Mouse (Mus musculus): ENCODE results near the gene 1700019N19Rik. TPM values are rescaled to one million over a fixed set of nuclear protein-coding genes. Genes with fewer than 3 reads are reported as not detected.

The 1700019N19Rik gene
- polyA plus RNA-seq, 1 experiment, result not detected

DNA sequence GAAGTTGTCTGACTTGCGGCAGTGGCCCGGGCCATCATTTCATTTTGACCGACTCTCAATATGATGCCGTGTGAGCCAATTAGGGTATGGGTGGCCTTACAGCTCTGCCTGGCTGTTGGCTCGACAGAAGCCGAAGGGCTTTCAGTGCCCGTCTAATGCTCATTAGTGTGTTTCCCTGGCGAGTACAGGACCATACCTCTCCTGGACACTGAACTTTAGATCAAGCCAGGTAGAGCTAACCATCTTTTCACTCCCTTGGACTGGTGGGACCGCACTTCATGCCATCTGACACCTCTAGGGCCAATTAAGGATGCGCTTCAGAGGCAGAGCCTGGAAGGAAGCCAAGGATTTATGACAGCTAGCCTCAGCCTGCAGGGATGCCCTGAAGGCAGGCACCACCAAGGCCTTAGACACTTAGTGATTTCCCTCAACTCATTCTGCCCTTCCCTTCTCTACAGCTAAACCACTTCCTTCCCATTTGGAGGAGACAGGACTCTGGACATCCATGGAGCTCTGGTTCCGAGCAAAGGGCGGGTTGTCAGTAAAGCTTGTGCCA, 931 bp upstream of the 1700019N19Rik start:
- H3K4me1 ChIP-seq (ENCODE audit: control insufficient read depth, insufficient read depth, low read length), result no peaks in the 10 kb centered on the region
- H3K27ac ChIP-seq (ENCODE audit: insufficient read depth, low read length), result no peak overlapping the region
- no peaks in the 10 kb centered on the region for H3K36me3 ChIP-seq (ENCODE audit: control insufficient read depth, insufficient read depth, low read length, poor library complexity, severe bottlenecking)
- H3K9me3 ChIP-seq (replicated peaks; ENCODE audit: control insufficient read depth, insufficient read depth, low read length, poor library complexity, severe bottlenecking), result no peaks in the 10 kb centered on the region
- no peaks in the 10 kb centered on the region for H3K27me3 ChIP-seq (ENCODE audit: control insufficient read depth, insufficient read depth, low read length, poor library complexity, severe bottlenecking)
- H3K9ac ChIP-seq (ENCODE audit: low read depth, poor library complexity, severe bottlenecking), result no peak overlapping the region
- TF ChIP-seq EP300 (IDR thresholded peaks at IDR 0.05; ENCODE audit: insufficient read depth, low read depth, low read length) (no peak), POLR2A (IDR thresholded peaks at IDR 0.05; ENCODE audit: insufficient read depth, low read length) (no peak), CTCF (IDR thresholded peaks at IDR 0.05; ENCODE audit: low read depth, low read length) (no peak)
- no peak overlapping the region for H3K4me3 ChIP-seq (ENCODE audit: low read depth, low read length)

DNA sequence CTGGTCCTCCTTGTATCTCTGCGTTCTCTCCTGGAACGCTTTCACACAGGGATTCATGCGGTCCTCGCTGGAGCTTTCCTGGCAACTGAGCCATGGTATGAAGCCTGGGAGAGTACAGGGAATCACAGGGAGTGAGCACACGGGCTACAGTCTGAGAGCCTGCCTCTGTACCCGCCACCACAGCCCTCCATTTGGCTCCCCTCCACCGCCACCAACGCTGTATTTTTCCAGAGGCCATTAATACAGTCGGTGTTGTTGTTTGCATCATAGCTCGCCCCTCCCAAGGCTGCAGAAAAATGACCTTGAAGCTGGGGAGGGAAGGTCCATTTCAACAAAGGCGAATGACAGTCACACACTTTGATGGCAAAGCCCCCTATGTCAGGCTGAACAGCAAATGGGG, 5.1 kb downstream of the 1700019N19Rik start:
- H3K27me3 ChIP-seq (ENCODE audit: control insufficient read depth, insufficient read depth, low read length, poor library complexity, severe bottlenecking), result no peaks in the 10 kb centered on the region
- H3K36me3 ChIP-seq (ENCODE audit: control insufficient read depth, insufficient read depth, low read length, poor library complexity, severe bottlenecking), result no peaks in the 10 kb centered on the region
- no peak overlapping the region for H3K27ac ChIP-seq (ENCODE audit: insufficient read depth, low read length)
- H3K4me3 ChIP-seq (ENCODE audit: low read depth, low read length), result no peak overlapping the region
- no peaks in the 10 kb centered on the region for H3K4me1 ChIP-seq (ENCODE audit: control insufficient read depth, insufficient read depth, low read length)
- no peak overlapping the region for H3K9ac ChIP-seq (ENCODE audit: low read depth, poor library complexity, severe bottlenecking)
- no peaks in the 10 kb centered on the region for H3K9me3 ChIP-seq (replicated peaks; ENCODE audit: control insufficient read depth, insufficient read depth, low read length, poor library complexity, severe bottlenecking)
- TF ChIP-seq CTCF (IDR thresholded peaks at IDR 0.05; ENCODE audit: low read depth, low read length) (no peak), EP300 (IDR thresholded peaks at IDR 0.05; ENCODE audit: insufficient read depth, low read depth, low read length) (no peak), POLR2A (IDR thresholded peaks at IDR 0.05; ENCODE audit: insufficient read depth, low read length) (no peak)

DNA sequence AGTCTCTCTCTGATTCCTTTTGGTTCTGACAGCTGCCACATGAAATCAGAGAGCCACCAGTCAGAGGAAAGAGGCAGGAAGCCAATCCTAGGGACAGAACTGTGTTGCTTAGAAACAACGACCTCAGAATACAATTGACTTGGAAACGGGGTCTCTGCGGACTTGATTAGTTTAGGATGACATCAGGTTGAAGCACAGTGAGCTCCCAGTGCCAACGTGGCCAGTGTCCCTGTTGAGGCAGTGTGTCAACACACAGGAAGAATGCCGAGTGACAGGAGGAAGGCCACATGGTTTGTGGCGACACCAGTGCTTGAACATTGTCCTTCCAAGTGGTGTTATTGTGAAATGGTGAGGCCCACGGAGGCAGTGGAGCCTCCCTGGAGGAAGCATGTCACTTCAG, 10.3 kb downstream of the 1700019N19Rik start:
- Histone ChIP-seq H3K27ac (ENCODE audit: insufficient read depth, low read length) (no peak overlapping the region), H3K4me1 (ENCODE audit: control insufficient read depth, insufficient read depth, low read length) (no peaks in the 10 kb centered on the region), H3K9me3 (replicated peaks; ENCODE audit: control insufficient read depth, insufficient read depth, low read length, poor library complexity, severe bottlenecking) (no peaks in the 10 kb centered on the region), H3K4me3 (ENCODE audit: low read depth, low read length) (no peak overlapping the region), H3K9ac (ENCODE audit: low read depth, poor library complexity, severe bottlenecking) (no peak overlapping the region), H3K36me3 (ENCODE audit: control insufficient read depth, insufficient read depth, low read length, poor library complexity, severe bottlenecking) (no peaks in the 10 kb centered on the region), H3K27me3 (ENCODE audit: control insufficient read depth, insufficient read depth, low read length, poor library complexity, severe bottlenecking) (no peaks in the 10 kb centered on the region)
- TF ChIP-seq POLR2A (IDR thresholded peaks at IDR 0.05; ENCODE audit: insufficient read depth, low read length), result no peak
- TF ChIP-seq CTCF (IDR thresholded peaks at IDR 0.05; ENCODE audit: low read depth, low read length), result no peak
- TF ChIP-seq EP300 (IDR thresholded peaks at IDR 0.05; ENCODE audit: insufficient read depth, low read depth, low read length), result no peak

DNA sequence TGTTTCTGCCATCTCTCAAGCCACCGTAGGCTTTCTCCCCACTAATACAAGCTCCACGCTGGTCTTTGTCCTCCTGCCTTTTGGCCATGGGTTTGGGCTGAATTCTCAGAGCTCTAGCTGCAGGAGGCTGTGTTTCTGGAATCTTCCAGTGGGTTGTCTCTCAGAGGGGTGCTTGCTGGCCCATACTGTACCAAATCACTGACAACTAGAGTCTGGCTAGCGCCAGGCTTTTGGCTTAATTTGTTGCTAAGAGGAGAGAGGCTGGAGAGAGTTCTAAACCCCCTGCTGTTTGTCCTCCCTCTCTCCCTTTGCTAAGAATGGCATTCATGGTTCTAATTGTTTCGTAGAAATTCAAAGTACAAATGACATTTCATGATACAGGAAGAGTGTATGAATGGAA, 12.7 kb downstream of the 1700019N19Rik start:
- H3K9me3 ChIP-seq (replicated peaks; ENCODE audit: control insufficient read depth, insufficient read depth, low read length, poor library complexity, severe bottlenecking), result no peaks in the 10 kb centered on the region
- no peak for TF ChIP-seq POLR2A (IDR thresholded peaks at IDR 0.05; ENCODE audit: insufficient read depth, low read length)
- TF ChIP-seq EP300 (IDR thresholded peaks at IDR 0.05; ENCODE audit: insufficient read depth, low read depth, low read length), result no peak
- TF ChIP-seq CTCF (IDR thresholded peaks at IDR 0.05; ENCODE audit: low read depth, low read length), result no peak
- H3K27me3 ChIP-seq (ENCODE audit: control insufficient read depth, insufficient read depth, low read length, poor library complexity, severe bottlenecking), result no peaks in the 10 kb centered on the region
- H3K9ac ChIP-seq (ENCODE audit: low read depth, poor library complexity, severe bottlenecking), result no peak overlapping the region
- no peaks in the 10 kb centered on the region for H3K36me3 ChIP-seq (ENCODE audit: control insufficient read depth, insufficient read depth, low read length, poor library complexity, severe bottlenecking)
- no peak overlapping the region for H3K4me3 ChIP-seq (ENCODE audit: low read depth, low read length)
- H3K27ac ChIP-seq (ENCODE audit: insufficient read depth, low read length), result no peak overlapping the region
- no peaks in the 10 kb centered on the region for H3K4me1 ChIP-seq (ENCODE audit: control insufficient read depth, insufficient read depth, low read length)

GRCm38 (mm10) chr19:58776461-58776860, 17.8 kb downstream of the 1700019N19Rik start:
- Histone ChIP-seq H3K27ac (ENCODE audit: insufficient read depth, low read length) (no peak overlapping the region), H3K4me1 (ENCODE audit: control insufficient read depth, insufficient read depth, low read length) (no peaks in the 10 kb centered on the region), H3K27me3 (ENCODE audit: control insufficient read depth, insufficient read depth, low read length, poor library complexity, severe bottlenecking) (no peaks in the 10 kb centered on the region), H3K4me3 (ENCODE audit: low read depth, low read length) (no peak overlapping the region), H3K9ac (ENCODE audit: low read depth, poor library complexity, severe bottlenecking) (no peak overlapping the region), H3K36me3 (ENCODE audit: control insufficient read depth, insufficient read depth, low read length, poor library complexity, severe bottlenecking) (no peaks in the 10 kb centered on the region), H3K9me3 (replicated peaks; ENCODE audit: control insufficient read depth, insufficient read depth, low read length, poor library complexity, severe bottlenecking) (no peaks in the 10 kb centered on the region)
- no peak for TF ChIP-seq POLR2A (IDR thresholded peaks at IDR 0.05; ENCODE audit: insufficient read depth, low read length)
- TF ChIP-seq CTCF (IDR thresholded peaks at IDR 0.05; ENCODE audit: low read depth, low read length), result no peak
- TF ChIP-seq EP300 (IDR thresholded peaks at IDR 0.05; ENCODE audit: insufficient read depth, low read depth, low read length), result no peak

- no peak overlapping the region for H3K27ac ChIP-seq (ENCODE audit: insufficient read depth, low read length)
- H3K27me3 ChIP-seq (ENCODE audit: control insufficient read depth, insufficient read depth, low read length, poor library complexity, severe bottlenecking), result peaks cover 2% of the 10 kb centered on the region; the same call in 1 of the 2 replicates
- TF ChIP-seq EP300 (IDR thresholded peaks at IDR 0.05; ENCODE audit: insufficient read depth, low read depth, low read length), result no peak
- TF ChIP-seq CTCF (IDR thresholded peaks at IDR 0.05; ENCODE audit: low read depth, low read length), result no peak
- TF ChIP-seq POLR2A (IDR thresholded peaks at IDR 0.05; ENCODE audit: insufficient read depth, low read length), result no peak
- no peaks in the 10 kb centered on the region for H3K4me1 ChIP-seq (ENCODE audit: control insufficient read depth, insufficient read depth, low read length)
- H3K36me3 ChIP-seq (ENCODE audit: control insufficient read depth, insufficient read depth, low read length, poor library complexity, severe bottlenecking), result no peaks in the 10 kb centered on the region
- no peaks in the 10 kb centered on the region for H3K9me3 ChIP-seq (replicated peaks; ENCODE audit: control insufficient read depth, insufficient read depth, low read length, poor library complexity, severe bottlenecking)
- H3K4me3 ChIP-seq (ENCODE audit: low read depth, low read length), result no peak overlapping the region
- no peak overlapping the region for H3K9ac ChIP-seq (ENCODE audit: low read depth, poor library complexity, severe bottlenecking)
Measured at GRCm38 (mm10) chr19:58767329-58767728, 26.9 kb downstream of the 1700019N19Rik start.

Measured in ES-Bruce4 (cell line).